In genomic region chr4:41096794-41097193, GRCm38 (mm10) we compare ENCODE assay signal across 1 mouse cellular context.
TF ChIP-seq lines count a peak whose summit lies in the region.

No protein-coding gene starts in this region.

TF ChIP-seq in MEL, 35 proteins besides CTCF, POLR2A, EP300 and RAD21:
- TF ChIP-seq GABPA (IDR thresholded peaks at IDR 0.05; ENCODE audit: low read depth, low read length) (no peak), TCF12 (IDR thresholded peaks at IDR 0.05; ENCODE audit: low read depth, low read length) (peak; percentile 78), ETS1 (IDR thresholded peaks at IDR 0.05; ENCODE audit: low read depth, low read length) (peak; percentile 64), RCOR1 (IDR thresholded peaks at IDR 0.05; ENCODE audit: low read depth, low read length) (no peak), MAZ (IDR thresholded peaks at IDR 0.05; ENCODE audit: low read depth, low read length) (0 out of 2 replicates have a peak, but pooled peaks have one; percentile 34), ZKSCAN1 (IDR thresholded peaks at IDR 0.05; ENCODE audit: low read depth, low read length) (no peak), MXI1 (IDR thresholded peaks at IDR 0.05; ENCODE audit: low read depth, low read length) (no peak), CHD2 (IDR thresholded peaks at IDR 0.05; ENCODE audit: low read length) (no peak), GATA1 (IDR thresholded peaks at IDR 0.05; ENCODE audit: low read depth, low read length) (peak; percentile 68), POLR2AphosphoS2 (IDR thresholded peaks at IDR 0.05; ENCODE audit: low read length) (no peak), MEF2A (IDR thresholded peaks at IDR 0.05; ENCODE audit: extremely low read depth, insufficient replicate concordance, low read depth, low read length, poor library complexity, severe bottlenecking) (no peak), KAT2A (conservative IDR thresholded peaks at IDR 0.05; ENCODE audit: low read depth, low read length) (no peak), SIN3A (IDR thresholded peaks at IDR 0.05; ENCODE audit: low read length) (no peak), JUND (IDR thresholded peaks at IDR 0.05; ENCODE audit: low read depth, low read length) (no peak), TAL1 (IDR thresholded peaks at IDR 0.05; ENCODE audit: low read length) (peak; percentile 80), ZC3H11A (IDR thresholded peaks at IDR 0.05; ENCODE audit: low read depth, low read length) (no peak), USF1 (IDR thresholded peaks at IDR 0.05; ENCODE audit: low read depth, low read length) (no peak)
